Mouse (Mus musculus) cerebellum, postnatal 10 days (tissue): ENCODE measurements at regions not wholly inside any gene's neighbourhood (a gene's known extent, or its start where the extent isn't known, plus 50 kb on each side); places are given as distances from the start of the nearest gene placed in this dataset.

Source experiments
- DNase-seq, 2 experiments: peaks; one replicate each; pipeline ENCODE4 v3.0.0; 2021; ENCODE audit warnings: mixed read lengths in 2 of 2

DNA sequence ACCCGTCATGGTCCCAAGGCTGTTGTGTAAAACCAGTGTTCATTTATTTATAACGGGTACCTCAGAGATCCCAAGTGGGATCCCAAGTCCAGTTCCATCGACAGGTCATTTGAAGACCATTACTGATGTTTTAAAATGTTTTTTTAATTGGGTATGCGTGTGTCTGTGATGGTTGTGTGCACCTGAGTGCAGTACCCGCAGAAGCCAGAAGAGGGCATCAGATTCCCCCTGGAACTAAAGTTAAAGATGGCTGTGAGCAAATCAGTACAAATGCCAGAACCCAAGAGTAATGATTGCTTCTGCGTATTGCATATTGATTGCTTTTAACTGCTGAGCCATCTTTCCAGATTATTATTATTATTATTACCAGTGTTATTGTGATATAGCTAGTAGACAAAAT, 169.7 kb upstream of the Srrm4 start:
- DNase-seq = peak; percentile 19 to 36

DNA sequence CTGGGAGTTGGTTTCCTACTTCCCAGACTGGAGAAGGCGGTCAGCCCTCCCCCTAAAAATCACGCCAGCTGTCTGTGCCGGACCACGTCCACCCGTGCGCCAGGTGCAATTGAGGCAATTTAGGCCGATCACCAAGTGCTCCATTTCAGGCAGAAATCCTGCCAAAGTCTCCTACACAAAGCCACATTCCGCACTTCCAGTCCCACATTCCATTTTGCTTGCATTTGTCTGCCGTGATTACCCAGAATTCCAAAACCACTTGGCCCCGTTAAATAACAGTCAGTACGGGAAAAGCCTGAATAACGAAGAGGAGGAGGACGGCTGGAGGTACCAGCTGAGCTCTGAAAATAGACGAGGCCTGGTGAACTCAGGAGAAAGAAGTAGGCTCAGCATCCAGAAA, 167.1 kb upstream of the Srrm4 start:
- peak; percentile 41 to 51 for DNase-seq

DNA sequence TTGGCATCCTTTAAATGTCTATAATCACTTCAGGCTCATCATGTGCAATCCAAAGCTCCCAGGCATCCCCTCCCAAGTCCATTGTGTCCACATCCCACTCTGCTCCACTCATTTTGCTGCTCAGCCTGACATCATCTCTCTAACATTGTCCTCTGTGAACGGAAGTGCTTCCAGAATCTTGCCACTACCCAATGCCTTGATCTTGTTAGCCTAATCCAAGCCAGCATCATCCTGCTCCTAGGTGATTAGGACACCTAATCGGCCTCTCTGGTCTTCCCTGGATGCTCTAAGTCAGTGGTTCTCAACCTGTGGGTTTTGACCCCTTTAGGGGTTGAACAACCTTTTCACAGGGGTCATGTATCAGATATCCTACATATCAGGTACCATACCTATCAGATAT, 161.3 kb upstream of the Srrm4 start:
- DNase-seq = no peak

DNA sequence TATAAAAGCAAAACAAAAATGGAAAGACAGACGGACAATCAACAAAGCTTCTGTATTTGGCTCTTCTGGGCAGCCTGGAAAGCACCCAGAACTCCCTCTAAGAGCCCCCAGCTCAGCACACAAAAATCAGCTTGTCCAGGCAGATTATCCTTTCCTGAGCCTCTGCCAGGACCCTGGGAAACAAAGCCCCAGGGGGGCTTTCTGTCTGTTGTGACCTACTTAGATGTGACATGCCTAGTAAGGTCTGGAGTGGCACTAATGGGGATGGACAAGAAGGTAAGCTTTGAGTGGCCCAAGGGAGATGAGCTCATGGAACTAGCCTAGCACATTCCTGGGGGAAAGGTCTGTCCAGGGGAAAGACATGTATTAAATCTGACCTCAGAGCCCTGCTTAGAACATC, 160.5 kb upstream of the Srrm4 start:
- DNase-seq = peak; percentile 71 to 74

DNA sequence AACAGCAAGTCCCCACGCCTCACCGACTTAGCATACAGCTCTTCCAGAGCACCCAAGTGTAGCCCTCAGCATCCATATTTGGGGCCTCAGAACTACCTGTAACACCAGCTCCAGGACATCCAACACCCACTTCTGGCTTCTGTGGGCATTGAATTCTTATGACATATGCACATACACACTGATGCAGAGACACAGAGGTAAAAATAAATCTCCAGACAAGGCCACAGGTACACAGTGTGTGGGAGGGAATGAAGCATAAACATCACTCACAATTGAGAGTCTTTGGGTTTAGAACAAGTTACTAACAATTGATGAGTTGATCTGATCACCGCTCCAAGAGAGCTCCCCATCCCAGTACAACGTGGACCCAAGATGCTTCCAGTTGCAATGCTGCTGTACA, 154.2 kb upstream of the Srrm4 start:
- no peak for DNase-seq

DNA sequence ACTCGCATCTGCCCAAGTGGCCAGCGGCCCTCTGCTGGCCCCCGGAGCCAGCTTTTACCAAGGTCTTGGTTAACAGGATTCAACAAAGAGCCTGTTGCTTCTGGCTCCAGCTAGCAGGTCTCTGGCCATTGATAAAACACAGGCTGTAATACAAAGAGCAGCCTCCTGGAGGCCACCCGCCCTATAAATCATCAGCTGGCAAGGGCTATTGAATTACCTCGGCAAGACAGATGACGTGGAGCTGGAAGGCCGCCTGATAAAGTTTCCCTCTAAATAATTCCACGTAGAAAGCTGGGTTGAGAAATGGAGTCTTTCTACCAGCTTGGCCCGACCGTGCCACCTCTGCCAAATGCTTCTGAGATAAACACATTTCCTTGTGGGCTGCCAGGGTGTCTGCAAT, 152.8 kb upstream of the Srrm4 start:
- peak; percentile 52 to 60 for DNase-seq

DNA sequence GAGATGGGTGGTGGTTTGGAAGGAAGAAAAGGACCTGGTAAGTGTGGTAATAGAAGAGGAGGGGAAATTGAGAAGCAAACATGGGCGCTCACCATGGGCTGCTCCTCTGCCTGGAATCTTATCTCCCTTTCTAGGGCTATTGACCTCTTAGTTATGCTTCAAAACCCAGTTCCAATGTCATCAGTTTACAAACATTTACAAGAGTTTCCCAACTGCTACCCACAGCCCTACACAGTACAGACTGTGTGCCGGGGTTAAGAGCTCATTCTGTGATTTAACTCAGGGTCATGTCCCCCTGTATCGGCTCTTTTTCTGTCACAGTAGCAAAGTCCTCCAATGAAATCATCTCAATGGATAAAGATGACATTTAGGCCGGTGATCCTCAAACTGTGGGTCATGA, 144.0 kb upstream of the Srrm4 start:
- DNase-seq = no peak

DNA sequence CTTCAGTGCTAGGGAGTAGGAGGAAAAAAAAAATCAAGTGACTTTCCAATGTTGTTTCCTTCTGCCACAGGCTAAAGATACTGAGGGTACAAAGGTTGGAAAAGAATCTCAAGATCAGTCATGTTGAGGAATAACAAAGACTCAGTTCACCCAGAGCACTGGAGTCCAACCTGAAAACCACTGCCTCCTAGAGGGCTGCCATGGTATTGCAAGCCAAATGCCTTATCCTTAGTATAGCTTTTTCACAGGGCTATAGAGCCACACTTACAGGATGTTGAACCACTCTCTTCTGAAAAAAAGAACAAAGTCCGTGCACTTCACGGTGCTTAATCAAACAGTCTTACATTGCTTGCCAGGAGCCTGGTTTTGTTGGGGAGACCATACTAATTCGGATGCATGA, 139.9 kb upstream of the Srrm4 start:
- DNase-seq = no peak

DNA sequence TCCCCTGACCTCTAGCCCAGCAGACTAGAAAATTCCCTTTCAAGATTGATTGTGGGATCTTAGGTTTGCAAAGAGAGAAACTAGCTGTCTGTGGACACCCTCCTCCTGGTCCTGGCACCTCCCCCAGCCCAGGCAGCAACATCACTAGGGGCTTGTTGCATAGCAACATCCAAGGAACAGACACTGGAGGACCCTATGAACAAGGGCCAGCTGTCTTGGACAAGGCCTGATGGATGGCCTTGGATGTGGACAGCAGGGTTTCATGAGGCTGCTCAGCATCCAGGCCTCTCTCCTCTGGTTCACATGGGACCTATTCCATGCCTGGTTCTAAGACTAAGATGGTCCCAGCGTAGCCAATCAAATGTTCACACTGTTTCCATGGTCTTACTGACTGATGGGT, 127.6 kb upstream of the Srrm4 start:
- DNase-seq = no peak

DNA sequence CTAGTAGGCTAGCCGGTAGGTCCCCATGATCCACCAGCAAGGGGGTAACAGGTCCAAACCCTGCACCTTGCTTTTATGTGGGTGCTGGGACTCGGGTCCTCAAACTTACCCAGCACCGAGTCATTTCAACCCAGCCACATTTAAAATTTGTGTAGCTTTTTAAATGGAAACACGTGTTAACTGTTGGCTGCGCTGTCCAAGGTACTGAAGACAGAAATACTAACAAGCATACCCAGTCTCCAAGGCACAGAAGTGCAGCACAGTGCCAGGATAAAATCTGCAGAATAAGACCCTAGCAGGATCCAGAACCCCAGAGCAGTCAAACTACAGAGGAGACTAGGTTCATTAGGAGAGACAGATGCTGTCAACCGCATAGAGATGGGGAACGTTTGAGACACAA, 122.6 kb upstream of the Srrm4 start:
- DNase-seq = no peak

DNA sequence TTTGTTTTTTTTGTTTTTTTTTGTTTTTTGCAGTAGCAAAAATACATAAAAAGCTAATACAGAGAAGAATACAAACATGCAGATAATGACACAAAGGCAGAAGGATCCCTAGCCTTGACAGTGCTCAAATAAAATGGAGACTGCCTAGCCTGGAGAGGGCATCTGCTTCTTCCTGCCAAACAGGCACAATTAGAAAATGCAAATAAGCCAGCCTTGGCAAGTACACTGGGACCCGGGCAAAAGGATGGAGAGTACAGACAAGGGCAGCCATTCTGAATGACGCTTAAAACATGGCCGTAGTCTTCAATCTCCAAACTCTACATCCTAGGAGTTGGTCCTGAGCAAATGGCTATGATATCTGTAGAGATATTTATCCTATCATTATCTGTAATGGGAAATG, 120.4 kb upstream of the Srrm4 start:
- peak; percentile 43 to 54 for DNase-seq

DNA sequence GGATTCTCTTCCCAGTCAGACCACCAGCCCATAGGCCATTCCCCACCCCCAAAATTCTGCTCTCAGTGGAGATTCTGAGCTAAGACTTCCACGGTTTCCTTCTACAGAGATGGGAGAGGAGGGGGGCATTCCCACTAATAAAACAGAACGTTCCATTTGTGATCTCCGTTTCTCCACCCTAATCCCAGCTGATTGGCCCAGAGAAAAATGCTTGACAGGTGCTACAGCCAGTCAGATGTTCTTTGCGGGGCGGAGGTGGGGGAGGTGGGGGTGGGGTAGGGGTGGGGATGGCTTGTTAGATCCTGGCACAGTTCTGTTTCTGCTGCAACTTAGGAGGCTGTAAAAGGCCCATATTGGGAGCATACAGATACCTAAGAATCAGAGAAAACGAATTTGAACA, 116.9 kb upstream of the Srrm4 start:
- peak; percentile 28 to 31 for DNase-seq

DNA sequence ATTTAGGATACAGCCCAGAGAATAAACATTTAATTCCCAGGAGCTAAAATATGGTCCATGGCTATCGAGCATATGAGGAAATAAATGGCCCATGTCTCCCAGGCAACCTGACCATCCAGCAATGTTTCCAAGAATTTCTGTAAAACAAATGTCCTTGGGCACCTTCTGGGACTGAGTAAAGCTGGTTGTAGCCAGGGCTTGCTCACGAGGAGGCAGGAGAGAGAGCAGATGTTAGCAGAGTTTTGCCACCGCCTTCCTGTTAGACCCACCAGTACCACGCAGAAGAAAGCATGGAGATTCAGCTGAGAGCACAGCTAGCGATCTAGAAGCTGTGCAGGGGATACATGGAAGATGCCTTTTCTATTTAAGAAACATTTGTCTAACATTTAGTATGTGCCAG, 70.8 kb upstream of the Srrm4 start:
- peak in 1 of 2 experiments; percentile 11 for DNase-seq

DNA sequence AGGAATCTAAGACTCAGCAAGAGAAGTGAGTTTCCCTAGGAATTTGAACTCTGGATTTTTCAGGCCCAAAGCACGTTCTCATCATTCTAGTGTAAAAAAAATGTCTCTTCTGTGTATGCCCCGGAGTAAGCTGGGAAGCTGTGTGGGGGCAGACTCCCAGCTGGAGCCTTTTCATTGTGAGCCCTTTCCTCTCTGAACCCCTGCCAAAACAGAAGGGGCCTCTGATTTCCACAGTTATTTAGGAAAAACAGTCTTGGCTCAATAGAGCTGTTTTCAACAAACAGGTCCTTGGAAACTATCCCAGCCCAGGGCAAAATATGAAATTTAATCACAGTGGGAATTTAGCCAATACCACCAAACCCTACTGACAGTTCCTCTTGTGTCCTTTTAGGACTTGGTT, 70.2 kb upstream of the Srrm4 start:
- DNase-seq = peak; percentile 36 to 37

DNA sequence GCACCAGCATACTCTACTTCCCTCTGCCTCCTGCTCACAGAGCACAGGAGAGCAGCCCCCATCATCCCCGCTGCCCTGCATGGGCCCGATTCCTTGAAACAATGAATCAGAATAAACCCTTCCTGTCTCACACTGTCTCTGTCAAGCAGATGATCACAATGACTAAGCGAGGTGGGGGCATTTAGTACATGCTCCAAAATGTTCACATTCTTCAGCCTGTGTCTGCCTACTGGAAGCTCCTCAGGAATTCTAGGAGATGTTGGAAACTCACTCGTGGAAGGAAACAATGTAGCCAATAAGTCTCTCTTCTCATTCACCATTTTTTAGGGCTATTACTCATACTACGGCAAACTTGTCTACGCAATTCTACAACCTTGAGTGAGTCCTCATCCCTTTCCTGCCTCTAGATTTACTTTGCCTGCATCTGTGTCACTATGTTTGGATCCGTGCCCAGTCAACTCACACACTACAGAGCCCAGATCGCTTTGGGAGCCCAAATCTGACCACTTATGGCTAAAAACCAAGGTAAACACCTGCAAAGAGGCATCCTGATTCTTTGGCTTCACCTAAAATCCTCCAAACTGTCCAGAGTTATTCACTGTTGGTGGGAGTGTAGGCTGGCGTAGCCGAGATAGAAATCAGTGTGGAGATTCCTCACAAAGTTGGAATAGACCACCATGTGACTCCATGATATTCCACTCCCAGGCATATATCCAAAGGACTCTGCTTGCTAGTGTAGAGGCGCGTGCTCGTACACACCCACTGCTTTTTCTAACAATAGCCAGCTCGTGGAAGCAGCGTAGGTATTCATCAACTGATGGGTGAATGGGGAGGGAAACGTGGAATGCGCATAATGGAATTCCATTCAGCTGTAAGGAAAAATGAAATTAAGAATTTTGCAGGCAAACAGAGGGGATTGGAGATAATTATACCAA, 63.1 kb upstream of the Srrm4 start:
- DNase-seq = no peak
